Mouse (Mus musculus) liver, embryonic 12.5 days (tissue): ENCODE data around the gene Nupr1. TPM values are rescaled to one million over a fixed set of nuclear protein-coding genes. Genes with fewer than 3 reads are reported as not detected.

Experiments used
- ATAC-seq: fragments of 200-750 bp; cut with Nextera tagmentation; 2 replicates; pipeline ENCODE4 v1.8.0; 2017; ENCODE audit warnings: moderate number of reproducible peaks, mild to moderate bottlenecking, moderate library complexity
- H3K27ac ChIP-seq: fragments of 300-500 bp; sonication (generic); 2 replicates; pipeline ENCODE4 v1.5.1; 2016; ENCODE audit warnings: mild to moderate bottlenecking
- H3K27me3 ChIP-seq: fragments of 300-500 bp; sonication (generic); replicated peaks from 2 replicates; pipeline ENCODE4 v1.6.1; 2016; ENCODE audit warnings: mild to moderate bottlenecking, moderate library complexity
- H3K36me3 ChIP-seq: fragments of 300-500 bp; sonication (generic); 2 replicates; pipeline ENCODE4 v1.6.1; 2016; ENCODE audit warnings: mild to moderate bottlenecking, moderate library complexity
- H3K4me1 ChIP-seq: fragments of 300-500 bp; sonication (generic); 2 replicates; pipeline ENCODE4 v1.6.1; 2016
- H3K4me2 ChIP-seq: fragments of 300-500 bp; sonication (generic); 2 replicates; pipeline ENCODE4 v1.6.1; 2016; ENCODE audit warnings: mild to moderate bottlenecking, moderate library complexity
- H3K4me3 ChIP-seq: fragments of 300-500 bp; sonication (generic); 2 replicates; pipeline ENCODE4 v1.5.1; 2016; ENCODE audit warnings: mild to moderate bottlenecking, moderate library complexity
- H3K9ac ChIP-seq: fragments of 300-500 bp; sonication (generic); 2 replicates; pipeline ENCODE4 v1.6.1; 2016; ENCODE audit warnings: mild to moderate bottlenecking, moderate library complexity
- H3K9me3 ChIP-seq: fragments of 300-500 bp; sonication (generic); replicated peaks from 2 replicates; pipeline ENCODE4 v1.6.1; 2016; ENCODE audit warnings: mild to moderate bottlenecking, moderate library complexity
- WGBS: fragments of 180-500 bp; shearing (Covaris S2); methylation state at CpG from one replicate; pipeline ENCODE4 v1.1.7; 2016; ENCODE audit not compliant: insufficient replicate concordance; 5-methylcytosine and 5-hydroxymethylcytosine counted together
- polyA plus RNA-seq: library from polyadenylated mRNA; unstranded; fragments of >200 nt; fragmentation: Nextera tagmentation; extraction: Ambion mirVana; gene quantifications from 2 replicates; pipeline ENCODE4 v1.2.1, GENCODE M21; 2016

Gene Nupr1
- 3.2 and 3.7 TPM in 2 replicates for polyA plus RNA-seq

DNA sequence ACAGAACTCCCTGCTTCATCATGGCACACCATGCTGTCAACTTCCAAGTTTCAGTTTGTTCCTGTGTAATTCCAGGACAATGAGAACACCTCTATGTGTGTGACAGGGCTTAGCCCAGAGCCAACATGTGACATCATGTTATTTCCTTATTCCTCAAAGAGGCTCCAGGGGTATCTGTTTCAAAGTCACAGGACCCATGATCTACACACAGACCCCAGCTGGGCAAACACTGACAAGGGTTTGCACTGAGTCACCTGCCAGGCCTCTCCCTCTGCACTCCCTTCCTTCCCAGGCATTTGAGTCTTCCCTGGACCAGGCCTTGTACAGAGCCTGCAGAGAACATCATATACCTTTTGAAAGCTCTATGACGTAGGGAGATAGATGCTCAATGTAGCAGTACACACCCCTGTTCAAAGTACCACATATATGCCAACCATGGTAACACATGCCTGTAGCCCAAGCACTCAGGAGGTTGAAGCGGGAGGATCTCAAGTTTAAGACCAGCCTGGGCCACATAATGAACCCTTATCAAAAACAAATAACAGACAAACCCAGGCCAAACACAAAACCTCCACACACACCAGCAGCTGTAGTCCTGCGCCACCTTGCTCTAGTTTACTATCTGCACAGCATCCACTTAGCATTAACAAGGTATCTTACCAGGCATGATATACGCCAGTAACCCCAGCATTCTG is at the start of gene Nupr1:
Gene Nupr1 (minus strand): TSS at position 38 of the 695 bp plus-strand sequence.
- Histone ChIP-seq H3K4me2 (no peak within 1 kb of the TSS), H3K9me3 (no peaks in the 10 kb centered on the region), H3K4me1 (peaks cover 22% of the 10 kb centered on the region), H3K4me3 (no peak within 1 kb of the TSS), H3K9ac (no peak within 1 kb of the TSS), H3K27me3 (no peaks in the 10 kb centered on the region), H3K36me3 (no peaks in the 10 kb centered on the region), H3K27ac (no peak within 1 kb of the TSS)
- ATAC-seq, result no peak
- WGBS, result 78% methylated on average over 4 of the region's 4 CpGs

DNA sequence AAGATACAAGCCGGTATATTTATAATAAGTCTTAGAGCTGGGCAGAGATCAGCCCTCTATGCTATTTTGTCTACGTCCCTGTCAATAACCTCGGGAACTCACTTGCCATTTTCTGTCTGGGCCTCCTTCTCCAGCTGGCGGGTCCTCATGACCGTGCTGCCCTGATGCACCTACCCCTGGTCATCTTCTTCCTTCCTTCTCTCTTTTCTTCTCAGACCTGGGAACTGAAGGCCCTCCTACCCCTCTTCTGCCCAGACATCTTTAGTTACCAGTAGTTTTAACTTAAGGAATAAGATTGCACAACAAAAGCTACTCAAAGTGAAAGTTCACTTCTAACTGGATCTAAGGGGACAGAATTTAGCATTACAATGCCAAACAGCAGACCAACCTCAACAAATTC is 49.0 kb upstream of the Nupr1 start:
- Histone ChIP-seq H3K27me3 (no peaks in the 10 kb centered on the region), H3K4me1 (peaks cover 3% of the 10 kb centered on the region; the same call in 1 of the 2 replicates), H3K4me3 (no peak overlapping the region), H3K4me2 (no peak overlapping the region), H3K9ac (no peak overlapping the region), H3K36me3 (peaks cover 33% of the 10 kb centered on the region), H3K9me3 (no peaks in the 10 kb centered on the region), H3K27ac (no peak overlapping the region)
- ATAC-seq, result no peak
- 69% methylated on average over 5 of the region's 5 CpGs for WGBS

DNA sequence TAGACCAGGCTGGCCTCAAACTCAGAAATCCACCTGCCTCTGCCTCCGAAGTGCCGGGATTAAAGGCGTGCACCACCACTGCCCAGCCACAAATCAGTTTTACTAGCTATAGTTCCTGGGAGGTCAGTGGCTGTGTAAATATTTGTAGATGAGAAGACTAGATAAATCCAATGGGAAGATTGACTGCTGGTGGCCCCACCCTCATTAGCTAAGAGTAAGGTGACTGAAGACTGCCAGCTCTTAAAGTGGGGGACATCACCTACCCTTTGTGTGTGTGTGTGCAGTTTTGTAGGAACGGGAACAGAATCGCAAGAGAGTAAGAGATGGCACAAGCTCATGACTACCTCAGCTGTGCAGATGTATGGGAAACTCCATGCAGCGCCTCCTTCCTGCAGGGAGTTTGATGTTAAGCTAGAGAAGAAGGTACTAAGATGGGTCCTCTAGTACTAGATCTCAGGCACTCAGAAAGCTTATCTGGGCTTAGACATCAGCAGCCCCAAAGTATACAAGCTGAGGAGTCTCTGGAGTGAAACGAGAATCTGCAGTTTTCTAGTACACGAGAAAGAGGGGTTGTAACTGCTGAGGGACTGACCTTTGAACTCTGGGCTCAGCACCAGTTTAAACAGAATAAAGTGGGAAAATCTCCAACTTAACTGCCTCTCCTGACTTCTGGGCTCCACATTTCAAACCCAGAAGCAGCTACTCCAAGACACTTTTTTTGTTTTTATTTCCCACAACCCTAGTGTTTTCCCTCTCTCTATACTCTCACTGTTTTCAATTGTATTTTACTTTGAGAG is 48.1 kb upstream of the Nupr1 start:
- Histone ChIP-seq H3K27me3 (no peaks in the 10 kb centered on the region), H3K4me2 (no peak overlapping the region), H3K9ac (no peak overlapping the region), H3K4me1 (peaks cover 3% of the 10 kb centered on the region; the same call in 1 of the 2 replicates), H3K4me3 (no peak overlapping the region), H3K9me3 (no peaks in the 10 kb centered on the region), H3K27ac (peak overlapping the region; percentile 51; the same call in 1 of the 2 replicates), H3K36me3 (peaks cover 41% of the 10 kb centered on the region)
- 0 out of 2 replicates have a peak, but pooled peaks have one; percentile 13 for ATAC-seq
- WGBS, result 72% methylated on average over 8 of the region's 8 CpGs

DNA sequence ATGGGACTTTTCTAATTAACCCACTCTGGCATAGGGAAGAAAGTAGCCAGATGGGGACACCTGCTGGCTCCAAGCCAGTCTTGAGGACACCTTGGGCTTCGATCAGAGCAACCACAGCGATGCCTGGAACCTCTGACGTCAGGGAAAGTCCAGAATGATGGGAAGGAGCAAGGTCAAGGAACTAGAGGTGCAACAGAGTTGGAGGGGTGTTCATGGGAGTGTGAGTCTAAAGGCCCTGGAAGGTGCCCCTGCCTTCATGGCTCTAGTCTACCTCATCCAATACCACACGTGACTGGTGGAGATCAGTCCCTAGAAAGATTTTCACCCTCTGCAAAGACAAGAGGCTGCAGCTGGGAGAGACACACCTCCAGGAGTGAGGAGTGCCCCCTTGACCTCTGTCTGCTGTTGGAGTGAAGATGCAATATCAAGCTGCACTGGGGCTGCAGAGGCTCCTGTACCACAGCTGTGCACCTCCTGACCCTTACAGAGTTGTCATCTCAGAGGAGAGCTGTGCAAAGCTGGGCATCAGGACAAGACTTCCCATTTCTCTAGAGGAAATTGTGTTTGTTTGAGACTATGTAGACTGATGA is 46.1 kb upstream of the Nupr1 start:
- Histone ChIP-seq H3K4me1 (peaks cover 3% of the 10 kb centered on the region; the same call in 1 of the 2 replicates), H3K4me2 (no peak overlapping the region), H3K9ac (no peak overlapping the region), H3K36me3 (peaks cover 60% of the 10 kb centered on the region), H3K9me3 (no peaks in the 10 kb centered on the region), H3K27me3 (no peaks in the 10 kb centered on the region), H3K27ac (no peak overlapping the region), H3K4me3 (no peak overlapping the region)
- ATAC-seq, result no peak
- WGBS, result 69% methylated on average over 4 of the region's 4 CpGs

DNA sequence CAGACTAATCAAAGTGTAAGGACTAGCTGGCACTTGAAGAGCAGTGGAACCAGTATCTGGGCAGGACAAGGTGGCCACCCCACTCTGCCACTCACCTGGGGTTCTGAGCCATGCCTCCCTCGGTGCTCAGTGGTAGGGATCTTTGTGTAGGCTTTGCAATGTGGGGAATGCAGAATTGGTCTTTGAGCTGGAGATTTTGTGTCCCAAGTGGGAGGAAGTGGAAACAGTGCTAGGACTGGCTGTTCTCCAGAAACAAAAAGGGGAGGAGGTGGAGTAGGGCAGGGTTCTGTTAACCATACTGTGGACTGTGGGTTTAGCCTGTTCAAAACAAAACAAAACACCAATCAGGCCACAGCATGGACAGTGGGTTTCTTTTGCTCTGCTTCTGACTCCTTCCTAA is 45.5 kb upstream of the Nupr1 start, which contains the start of gene Sult1a1:
Gene Sult1a1 (minus strand): TSS at position 226 of the 400 bp plus-strand sequence.
- H3K27me3 ChIP-seq, result no peaks in the 10 kb centered on the region
- no peak within 1 kb of the TSS for H3K4me2 ChIP-seq
- no peak within 1 kb of the TSS for H3K4me3 ChIP-seq
- H3K9ac ChIP-seq, result no peak within 1 kb of the TSS
- ATAC-seq, result no peak
- peaks cover 3% of the 10 kb centered on the region; the same call in 1 of the 2 replicates for H3K4me1 ChIP-seq
- no peak within 1 kb of the TSS for H3K27ac ChIP-seq
- peaks cover 65% of the 10 kb centered on the region for H3K36me3 ChIP-seq
- WGBS, result 70% methylated on average over 1 of the region's 1 CpGs
- H3K9me3 ChIP-seq, result no peaks in the 10 kb centered on the region

DNA sequence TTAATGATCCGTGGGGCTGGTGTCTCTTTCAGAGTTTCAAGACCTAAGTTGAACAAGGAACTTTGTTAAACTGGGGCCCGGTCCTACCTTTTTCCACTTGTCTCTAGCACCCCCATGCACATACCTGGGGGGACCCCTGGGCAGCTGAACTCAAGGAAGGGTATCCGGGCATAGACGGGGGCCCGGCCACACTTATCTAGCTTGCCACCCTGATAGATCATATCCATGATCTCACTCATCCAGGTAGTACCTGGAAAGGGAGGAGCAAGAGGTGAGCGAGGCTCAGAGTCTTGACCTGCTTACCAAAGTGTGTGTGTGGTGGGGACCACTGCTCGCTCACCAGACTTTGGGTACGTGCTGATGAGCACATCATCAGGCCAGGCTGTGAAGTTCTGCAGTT is 44.4 kb upstream of the Nupr1 start:
- no peak overlapping the region for H3K4me3 ChIP-seq

DNA sequence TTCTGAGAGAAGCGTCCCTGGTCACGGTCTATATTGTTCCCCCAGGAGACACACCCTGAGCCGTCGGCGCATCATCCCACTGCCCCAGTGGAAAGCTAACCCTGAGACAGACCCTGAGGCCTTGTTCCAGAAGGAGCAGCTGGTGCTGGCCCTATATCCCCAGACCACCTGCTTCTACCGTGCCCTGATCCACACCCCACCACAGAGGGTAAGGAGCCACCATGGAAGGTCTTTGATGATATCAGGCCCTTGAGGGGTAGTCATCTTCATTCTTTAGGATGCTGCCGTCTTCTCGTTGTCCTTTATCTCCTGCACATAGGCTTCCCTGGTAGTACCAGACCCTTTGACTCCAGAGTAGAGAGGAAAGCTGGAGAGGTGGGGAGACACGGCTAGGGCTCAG is 41.5 kb upstream of the Nupr1 start:
- ATAC-seq, result no peak; the same call in 1 of the 2 replicates
- Histone ChIP-seq H3K4me1 (peaks cover 10% of the 10 kb centered on the region; the same call in 1 of the 2 replicates), H3K4me3 (no peak overlapping the region), H3K27me3 (no peaks in the 10 kb centered on the region), H3K36me3 (peaks cover 89% of the 10 kb centered on the region), H3K27ac (no peak overlapping the region), H3K9ac (no peak overlapping the region), H3K9me3 (no peaks in the 10 kb centered on the region), H3K4me2 (no peak overlapping the region)
- WGBS, result 89% methylated on average over 9 of the region's 9 CpGs

More for the DNA sequence above, 44.4 kb upstream of the Nupr1 start:
- Histone ChIP-seq H3K36me3 (peaks cover 76% of the 10 kb centered on the region), H3K4me1 (peaks cover 3% of the 10 kb centered on the region; the same call in 1 of the 2 replicates), H3K27ac (no peak overlapping the region), H3K9ac (no peak overlapping the region), H3K4me2 (no peak overlapping the region), H3K27me3 (no peaks in the 10 kb centered on the region), H3K9me3 (no peaks in the 10 kb centered on the region)
- 87% methylated on average over 8 of the region's 8 CpGs for WGBS
- no peak for ATAC-seq

DNA sequence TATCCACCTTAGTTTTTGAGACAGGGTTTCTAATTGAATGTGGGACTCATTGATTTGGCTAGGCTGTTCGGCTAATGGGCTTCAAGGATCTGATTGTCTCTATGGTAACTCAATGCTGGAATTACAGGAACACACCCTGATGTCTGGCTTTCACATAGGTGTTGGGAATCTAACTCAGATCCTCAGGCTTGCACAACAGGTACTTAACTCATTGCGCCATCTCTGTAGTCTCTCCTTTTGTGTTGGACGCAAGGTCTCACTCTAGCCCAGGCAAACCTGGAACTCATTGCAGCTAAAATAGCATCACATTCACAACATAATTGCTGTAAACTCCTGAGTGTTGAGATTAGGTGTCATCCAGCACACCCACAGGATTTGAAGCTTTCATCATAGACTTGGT is 39.5 kb upstream of the Nupr1 start:
- Histone ChIP-seq H3K36me3 (peaks cover 91% of the 10 kb centered on the region), H3K27me3 (no peaks in the 10 kb centered on the region), H3K27ac (no peak overlapping the region), H3K4me3 (no peak overlapping the region), H3K9ac (no peak overlapping the region), H3K9me3 (no peaks in the 10 kb centered on the region), H3K4me2 (no peak overlapping the region), H3K4me1 (peaks cover 7% of the 10 kb centered on the region; the same call in 1 of the 2 replicates)
- no peak for ATAC-seq
- WGBS, result 87% methylated on average over 3 of the region's 3 CpGs

DNA sequence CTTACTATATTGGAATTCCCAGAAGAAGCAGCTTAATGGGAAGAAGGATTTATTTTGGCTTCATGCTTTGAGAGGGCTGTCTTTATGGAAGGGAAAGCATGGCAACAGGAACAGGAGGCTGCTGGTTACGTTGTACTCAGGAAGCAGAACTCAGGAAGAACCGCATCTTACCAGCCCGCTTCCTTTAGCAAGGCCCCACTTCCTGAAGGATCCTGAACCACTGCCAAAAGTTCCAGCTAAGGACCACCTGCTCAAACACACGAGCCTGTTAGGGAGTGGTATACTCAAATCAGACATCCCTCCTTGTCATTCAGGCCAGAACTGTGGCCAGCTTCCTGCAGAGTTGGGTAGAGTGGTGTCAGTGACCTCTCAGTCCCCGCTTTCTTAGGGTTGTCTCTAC is 37.8 kb upstream of the Nupr1 start:
- Histone ChIP-seq H3K9me3 (no peaks in the 10 kb centered on the region), H3K4me3 (no peak overlapping the region), H3K36me3 (peaks cover 94% of the 10 kb centered on the region), H3K4me1 (peaks cover 7% of the 10 kb centered on the region; the same call in 1 of the 2 replicates), H3K4me2 (no peak overlapping the region), H3K9ac (no peak overlapping the region), H3K27ac (no peak overlapping the region; the same call in 1 of the 2 replicates), H3K27me3 (no peaks in the 10 kb centered on the region)
- ATAC-seq, result no peak
- WGBS, result 66% methylated on average over 5 of the region's 5 CpGs

DNA sequence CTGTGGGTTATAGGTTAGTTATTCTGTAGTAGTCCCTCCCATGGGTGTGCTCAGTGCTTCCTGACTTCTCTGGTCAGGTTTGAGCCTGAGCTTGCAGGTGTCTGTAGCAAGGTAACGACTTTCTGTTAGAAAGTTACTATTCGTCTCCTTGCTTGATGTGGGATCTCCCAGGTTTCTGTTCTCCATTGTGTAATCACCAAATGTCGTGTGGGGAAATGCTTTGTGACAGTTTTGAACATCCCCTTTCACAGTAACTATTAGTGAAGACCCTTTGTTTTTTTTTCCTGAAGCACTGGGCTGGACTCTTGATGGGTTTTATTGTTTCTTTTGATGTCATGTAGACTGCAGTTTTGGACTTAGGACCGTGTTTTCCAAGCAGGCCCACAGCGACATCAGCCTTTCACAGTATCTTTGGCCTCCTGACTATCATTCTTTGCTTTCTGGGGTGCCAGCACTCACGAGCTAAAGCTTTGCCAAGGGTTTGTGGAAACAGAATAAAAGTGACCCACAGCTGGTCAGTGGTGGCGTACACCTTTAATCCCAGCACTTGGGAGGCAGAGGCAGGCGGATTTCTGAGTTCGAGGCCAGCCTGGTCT is 36.9 kb upstream of the Nupr1 start:
- no peaks in the 10 kb centered on the region for H3K9me3 ChIP-seq
- WGBS, result 79% methylated on average over 9 of the region's 9 CpGs
- H3K9ac ChIP-seq, result no peak overlapping the region
- H3K4me2 ChIP-seq, result no peak overlapping the region
- peaks cover 7% of the 10 kb centered on the region; the same call in 1 of the 2 replicates for H3K4me1 ChIP-seq
- H3K36me3 ChIP-seq, result peaks cover 93% of the 10 kb centered on the region
- no peaks in the 10 kb centered on the region for H3K27me3 ChIP-seq
- no peak overlapping the region for H3K4me3 ChIP-seq
- H3K27ac ChIP-seq, result no peak overlapping the region
- ATAC-seq, result no peak

DNA sequence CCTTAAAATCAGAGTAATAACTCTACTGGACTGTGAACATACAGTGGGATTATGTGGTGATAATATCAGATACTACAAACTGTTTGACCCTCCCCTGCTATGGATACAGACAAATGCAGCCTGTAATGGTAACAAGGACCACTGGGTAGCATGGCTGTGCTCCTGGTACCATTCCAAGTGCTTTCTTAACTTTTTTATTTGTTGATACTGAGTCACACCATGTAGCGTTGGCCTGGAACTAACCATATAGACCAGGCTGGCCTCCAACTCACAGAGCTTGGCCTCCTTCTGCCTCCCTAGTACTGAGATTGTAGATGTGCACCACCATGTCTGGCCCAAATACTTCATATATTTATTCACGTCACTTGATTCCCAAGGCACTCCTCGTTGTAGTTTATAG is 34.6 kb upstream of the Nupr1 start:
- no peak overlapping the region for H3K9ac ChIP-seq

More for the DNA sequence above, 34.6 kb upstream of the Nupr1 start:
- H3K4me1 ChIP-seq, result peaks cover 7% of the 10 kb centered on the region; the same call in 1 of the 2 replicates
- H3K4me3 ChIP-seq, result no peak overlapping the region
- H3K36me3 ChIP-seq, result peaks cover 82% of the 10 kb centered on the region
- no peaks in the 10 kb centered on the region for H3K27me3 ChIP-seq
- no peaks in the 10 kb centered on the region for H3K9me3 ChIP-seq
- H3K4me2 ChIP-seq, result no peak overlapping the region
- no peak overlapping the region for H3K27ac ChIP-seq
- WGBS, result 82% methylated on average over 3 of the region's 3 CpGs
- ATAC-seq, result no peak
